Mouse (Mus musculus): Measurements from ENCODE around the gene Atp2c2.

Gene Atp2c2

GRCm38 (mm10) chr8:119782715-119783114, 82.9 kb downstream of the Atp2c2 start:
- TF ChIP-seq GATA4 (IDR thresholded peaks at IDR 0.05; ENCODE audit: insufficient replicate concordance, low read length), result no peak

- TF ChIP-seq GATA4 (IDR thresholded peaks at IDR 0.05; ENCODE audit: insufficient replicate concordance, low read length), result no peak
These were observed 83.8 kb downstream of the Atp2c2 start for GRCm38 (mm10) chr8:119783579-119783978.

GRCm38 (mm10) chr8:119784141-119784574, 84.3 kb downstream of the Atp2c2 start:
- TF ChIP-seq GATA4 (IDR thresholded peaks at IDR 0.05; ENCODE audit: insufficient replicate concordance, low read length), result no peak

- TF ChIP-seq GATA4 (IDR thresholded peaks at IDR 0.05; ENCODE audit: insufficient replicate concordance, low read length), result no peak
These were observed 84.9 kb downstream of the Atp2c2 start for GRCm38 (mm10) chr8:119784676-119785075.

GRCm38 (mm10) chr8:119785764-119786405, 86.1 kb downstream of the Atp2c2 start:
- no peak for TF ChIP-seq GATA4 (IDR thresholded peaks at IDR 0.05; ENCODE audit: insufficient replicate concordance, low read length)

GRCm38 (mm10) chr8:119786871-119787270, 87.1 kb downstream of the Atp2c2 start:
- TF ChIP-seq GATA4 (IDR thresholded peaks at IDR 0.05; ENCODE audit: insufficient replicate concordance, low read length), result no peak

GRCm38 (mm10) chr8:119787341-119787740, 87.5 kb downstream of the Atp2c2 start:
- TF ChIP-seq GATA4 (IDR thresholded peaks at IDR 0.05; ENCODE audit: insufficient replicate concordance, low read length), result no peak

DNA sequence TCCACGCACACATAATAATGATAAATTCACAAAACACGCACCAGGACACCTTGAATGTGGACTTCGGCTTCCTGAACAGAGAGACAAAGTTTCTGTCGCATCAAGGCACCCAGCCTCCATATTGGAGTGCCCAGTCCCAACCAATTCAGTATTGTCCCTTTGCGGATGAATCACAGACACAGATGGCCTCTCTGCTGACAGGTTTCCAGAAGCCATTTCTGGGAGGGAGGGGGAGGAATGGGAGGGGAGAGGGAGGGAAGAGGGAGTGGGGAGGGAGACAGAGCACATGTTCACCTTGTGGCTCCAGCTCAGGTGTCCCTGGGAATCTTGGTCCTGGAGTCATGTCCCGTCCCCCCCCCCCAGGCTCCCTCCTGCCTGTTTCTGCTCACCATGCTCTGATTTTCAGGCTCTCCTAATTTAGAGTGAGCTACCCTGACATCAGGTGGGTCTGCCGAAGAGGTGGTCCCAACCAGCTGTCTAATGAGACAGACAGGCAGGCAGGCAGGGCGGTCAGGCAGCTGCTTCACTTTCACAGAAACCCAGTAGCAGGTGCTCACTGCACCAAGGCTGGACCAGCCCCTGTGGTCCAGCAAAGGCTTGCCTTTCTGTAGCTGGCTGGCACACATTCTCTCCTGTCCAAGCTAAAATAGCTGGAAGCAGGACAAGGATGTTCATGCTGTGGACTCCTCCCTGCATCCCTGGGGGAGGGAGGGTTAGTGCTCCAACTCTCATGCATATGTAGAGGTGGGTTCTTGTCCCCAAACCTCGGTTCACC, 89.0 kb downstream of the Atp2c2 start:
- no peak for TF ChIP-seq GATA4 (IDR thresholded peaks at IDR 0.05; ENCODE audit: insufficient replicate concordance, low read length)

GRCm38 (mm10) chr8:119789581-119789980, 89.8 kb downstream of the Atp2c2 start:
- no peak for TF ChIP-seq GATA4 (IDR thresholded peaks at IDR 0.05; ENCODE audit: insufficient replicate concordance, low read length)

- no peak for TF ChIP-seq GATA4 (IDR thresholded peaks at IDR 0.05; ENCODE audit: insufficient replicate concordance, low read length)
These were observed 92.2 kb downstream of the Atp2c2 start for GRCm38 (mm10) chr8:119791804-119792704.

DNA sequence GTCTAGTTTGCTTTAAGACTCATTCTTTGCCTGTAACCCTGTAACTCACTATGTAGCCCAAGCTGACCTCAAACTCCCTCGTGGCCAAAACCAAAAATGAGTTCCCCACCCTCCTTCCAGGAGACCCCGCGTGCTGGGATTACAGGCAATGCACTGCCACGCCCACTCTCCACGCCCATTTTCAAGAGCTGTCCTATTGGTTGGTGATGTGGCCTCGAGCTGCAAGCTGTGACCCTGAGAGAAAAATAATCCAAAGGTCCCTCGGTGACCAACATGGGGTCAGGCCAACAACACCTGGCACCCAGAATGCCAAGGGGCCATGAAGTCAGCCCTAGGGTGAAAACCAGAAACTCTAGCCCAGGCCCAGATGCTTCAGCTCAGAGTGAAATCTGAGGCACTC, 94.9 kb downstream of the Atp2c2 start:
- TF ChIP-seq GATA4 (IDR thresholded peaks at IDR 0.05; ENCODE audit: insufficient replicate concordance, low read length), result no peak

- TF ChIP-seq GATA4 (IDR thresholded peaks at IDR 0.05; ENCODE audit: insufficient replicate concordance, low read length), result no peak
These were observed 95.8 kb downstream of the Atp2c2 start for GRCm38 (mm10) chr8:119795651-119796050.

GRCm38 (mm10) chr8:119798170-119798964, 98.6 kb downstream of the Atp2c2 start:
- TF ChIP-seq GATA4 (IDR thresholded peaks at IDR 0.05; ENCODE audit: insufficient replicate concordance, low read length), result no peak

DNA sequence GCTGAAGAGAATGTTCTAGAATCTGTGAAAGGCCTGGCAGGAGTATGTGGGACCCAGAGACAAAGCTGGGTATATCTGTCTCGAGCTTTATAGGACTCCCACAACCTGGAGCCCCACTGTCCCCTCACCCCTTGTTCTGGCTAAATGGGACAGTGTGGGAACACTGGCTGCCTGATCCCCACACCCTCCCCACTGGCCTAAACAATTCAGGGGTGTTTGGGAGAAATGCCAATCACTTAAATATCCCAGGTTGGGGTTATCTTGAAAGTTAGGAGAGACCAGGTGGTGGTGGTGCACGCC, 99.1 kb downstream of the Atp2c2 start:
- no peak for TF ChIP-seq GATA4 (IDR thresholded peaks at IDR 0.05; ENCODE audit: insufficient replicate concordance, low read length)

DNA sequence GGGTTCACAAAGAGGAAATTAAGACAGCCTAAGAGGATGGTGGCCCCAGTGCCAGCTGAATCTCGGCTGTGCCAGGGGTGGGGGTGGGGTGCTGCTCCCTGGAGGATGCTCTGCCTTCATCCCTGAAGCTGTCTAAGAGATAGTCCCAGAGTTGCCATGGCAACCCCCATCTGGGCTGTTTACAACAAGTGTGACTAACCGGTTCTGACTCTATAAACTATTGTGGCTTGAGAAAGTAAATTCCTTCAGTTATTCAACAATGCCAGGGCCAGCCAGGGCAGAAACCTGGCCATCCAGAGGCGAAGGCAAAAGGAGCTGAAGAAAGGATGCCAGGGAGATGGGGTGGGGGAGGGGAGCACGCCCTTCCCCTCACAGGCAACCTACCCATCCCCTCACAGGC, 101.4 kb downstream of the Atp2c2 start:
- no peak for TF ChIP-seq GATA4 (IDR thresholded peaks at IDR 0.05; ENCODE audit: insufficient replicate concordance, low read length)
